Mouse (Mus musculus): ENCODE measurements around the gene Amd2. TPM values are rescaled to one million over a fixed set of nuclear protein-coding genes. Genes with fewer than 3 reads are reported as not detected.

Amd2 gene
- polyA plus RNA-seq (2012; rRNA removed): 0.58 and 0.66 TPM in 2 replicates

DNA sequence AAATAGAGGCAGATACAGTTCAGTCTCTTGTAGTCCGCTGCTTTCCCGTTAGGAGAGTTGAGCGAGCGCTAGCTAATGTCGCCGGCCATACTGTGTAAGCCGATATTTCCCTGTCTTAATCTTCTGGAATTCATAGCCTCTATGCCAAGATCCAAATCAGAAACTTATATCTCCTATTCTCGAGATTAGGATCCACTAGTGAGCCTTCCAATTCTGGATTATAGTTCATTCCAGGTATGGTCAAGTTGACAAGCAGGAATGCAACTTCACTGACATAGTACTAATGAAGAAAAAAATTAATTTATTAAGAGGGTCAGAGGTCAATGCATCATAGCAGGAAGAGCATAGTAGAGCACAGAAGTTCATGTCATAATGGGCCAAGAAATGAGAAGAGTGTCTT, at the start of gene Amd2:
Gene Amd2, minus strand, starts transcription at position 101 of the 400 bp plus-strand sequence.

